Mouse (Mus musculus) embryo, embryonic 11.5 days (tissue): ENCODE measurements around the gene Clip2.
"Not testable (repeated sequence)": the region's sequence is repeated elsewhere in the genome, so short reads cannot be mapped to it uniquely, and the experiment has no call there.

Experiments
- DNase-seq: peaks from one replicate; pipeline ENCODE4 v3.0.0-alpha.2; 2012; ENCODE audit warnings: low read depth, low spot score

Gene Clip2

DNA sequence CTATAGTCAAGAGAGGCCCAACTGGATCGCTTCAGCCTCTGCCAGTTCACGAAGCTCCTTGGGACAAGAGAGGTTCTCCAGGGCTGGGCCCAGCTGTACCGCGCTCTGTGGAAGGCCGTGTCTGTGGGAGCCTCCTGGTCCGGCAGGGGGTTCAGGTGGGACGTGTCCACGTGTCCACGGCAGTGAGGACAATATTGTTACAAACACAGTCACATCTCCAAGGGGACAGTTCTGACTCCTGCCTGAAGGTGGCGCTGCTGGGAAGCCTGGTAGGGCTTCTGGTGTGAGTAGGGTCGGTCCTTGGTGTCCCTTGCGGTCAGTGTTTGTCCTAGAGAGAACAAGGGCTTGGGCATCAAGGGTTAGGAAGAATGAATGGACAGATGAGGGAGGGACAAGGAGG, 61.8 kb downstream of the Clip2 start:
- DNase-seq, result no peak

DNA sequence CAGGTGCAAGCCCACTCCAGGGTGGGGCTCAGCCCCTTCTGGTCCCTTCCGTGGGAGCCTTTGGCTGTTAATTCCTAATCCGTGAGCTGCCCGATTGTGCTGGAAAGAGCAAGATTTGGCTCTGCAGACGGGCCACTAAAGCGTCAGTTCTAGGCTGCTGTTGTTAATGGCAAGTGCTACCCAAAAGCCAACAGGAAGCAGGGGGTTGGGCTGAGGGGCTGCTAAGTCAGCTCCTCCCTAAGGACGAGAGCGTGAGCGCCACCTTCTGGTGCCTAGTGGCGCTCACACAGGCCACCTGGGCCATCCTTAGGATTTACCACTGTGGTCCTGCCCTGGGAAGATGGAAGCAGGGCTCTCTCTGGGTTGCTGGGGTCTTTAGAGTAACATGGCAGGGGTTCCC, 62.7 kb downstream of the Clip2 start:
- no peak for DNase-seq

DNA sequence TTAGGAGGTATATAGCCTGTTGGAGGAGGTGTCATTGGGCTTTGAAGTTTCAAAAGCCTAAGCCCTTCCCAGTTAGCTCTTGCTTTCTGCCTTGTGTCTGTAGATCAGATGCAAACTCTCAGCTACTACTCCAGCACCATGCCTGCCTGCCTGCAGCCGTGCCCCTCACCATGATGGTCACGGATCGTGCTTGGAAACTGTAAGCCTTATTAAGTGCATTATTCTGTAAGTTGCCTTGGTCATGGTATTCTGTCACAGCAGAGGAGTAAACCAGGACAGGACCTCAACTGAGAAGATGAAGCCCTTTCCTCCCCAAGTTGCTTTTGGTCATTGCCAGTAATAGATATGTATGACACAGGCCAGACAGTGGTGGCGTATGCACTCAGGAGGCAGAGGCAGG, 63.6 kb downstream of the Clip2 start:
- no peak for DNase-seq

DNA sequence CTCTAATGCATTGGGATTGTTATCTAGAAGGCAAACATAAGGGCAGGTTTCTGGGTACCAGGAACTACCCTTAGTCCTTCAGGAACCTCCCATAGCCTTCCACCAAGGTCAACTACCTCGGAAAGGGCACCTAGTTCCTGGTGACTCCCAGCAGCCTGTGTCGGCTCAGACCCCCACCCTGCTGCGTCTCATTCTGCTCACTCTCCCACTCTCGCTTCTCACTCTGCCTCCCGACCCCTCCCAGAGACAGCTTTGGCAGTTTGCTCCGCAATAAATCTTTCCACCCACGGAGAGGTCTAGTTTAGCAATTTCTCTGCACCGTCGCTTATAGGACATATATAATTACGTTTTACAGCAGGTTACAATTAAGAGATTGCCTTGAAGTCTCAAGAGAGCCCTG, 64.2 kb downstream of the Clip2 start:
- no peak for DNase-seq

DNA sequence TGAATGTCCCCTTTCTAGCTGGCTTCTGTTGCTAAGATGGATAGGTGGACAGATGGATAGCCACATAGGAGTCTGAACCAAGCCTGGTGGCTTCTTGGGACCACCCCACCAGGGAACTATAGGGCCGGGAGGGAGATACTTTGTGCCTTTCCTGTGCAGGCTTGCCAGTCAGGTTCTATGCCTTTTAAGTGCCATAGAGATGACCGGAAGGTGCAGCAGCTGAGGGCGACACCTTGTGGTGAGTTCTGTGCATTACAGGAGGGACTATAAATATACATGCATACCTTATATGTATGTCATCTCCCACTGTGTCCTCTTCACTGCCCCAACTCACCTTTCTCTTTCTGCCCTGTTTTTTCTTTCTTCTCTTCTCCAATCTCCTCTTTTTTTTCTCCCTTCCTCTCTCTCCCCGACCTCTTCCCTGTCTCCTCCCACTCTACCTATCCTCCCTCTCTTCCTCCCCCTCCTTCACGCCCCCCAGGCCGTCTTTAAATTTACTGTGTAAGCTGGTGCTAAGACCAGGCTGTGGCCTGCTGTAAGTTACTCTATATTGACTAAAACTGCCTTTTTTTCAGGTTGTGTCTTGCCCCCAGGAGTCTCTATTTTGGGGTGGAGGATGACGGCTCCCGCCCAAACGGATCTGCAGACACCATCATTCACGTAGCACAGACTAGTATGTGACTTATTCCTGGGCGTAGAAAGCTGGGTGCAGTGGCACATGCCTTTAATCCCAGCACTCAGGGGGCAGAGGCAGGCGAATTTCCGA, 66.2 kb downstream of the Clip2 start:
- DNase-seq, result peak; percentile 75

DNA sequence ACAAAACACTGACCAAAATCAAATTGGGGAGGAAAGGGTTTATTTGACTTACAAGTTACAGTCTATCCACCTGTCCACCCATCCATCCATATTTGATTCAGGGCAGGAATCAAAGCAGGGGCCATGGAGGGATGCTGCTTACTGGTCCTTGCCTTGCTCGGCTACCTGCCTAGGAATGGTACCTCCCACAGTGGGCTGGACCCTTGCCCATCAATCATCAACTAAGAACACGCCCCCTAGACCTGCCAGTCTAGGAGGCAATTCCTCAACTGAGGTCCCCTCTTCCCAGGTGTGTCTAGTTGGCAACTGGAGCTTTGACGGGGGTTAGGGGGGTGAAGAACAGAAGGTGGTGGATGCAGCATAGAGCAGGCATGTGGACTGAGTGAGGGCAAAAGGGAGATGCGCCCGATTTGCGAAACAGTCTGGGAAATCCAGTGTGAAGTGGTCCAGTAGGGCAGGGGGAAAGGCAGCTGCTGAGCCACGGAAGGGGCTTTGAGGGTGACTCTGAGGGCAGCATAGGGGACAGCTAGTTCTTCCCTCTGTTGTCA, 67.0 kb downstream of the Clip2 start:
- no peak for DNase-seq

DNA sequence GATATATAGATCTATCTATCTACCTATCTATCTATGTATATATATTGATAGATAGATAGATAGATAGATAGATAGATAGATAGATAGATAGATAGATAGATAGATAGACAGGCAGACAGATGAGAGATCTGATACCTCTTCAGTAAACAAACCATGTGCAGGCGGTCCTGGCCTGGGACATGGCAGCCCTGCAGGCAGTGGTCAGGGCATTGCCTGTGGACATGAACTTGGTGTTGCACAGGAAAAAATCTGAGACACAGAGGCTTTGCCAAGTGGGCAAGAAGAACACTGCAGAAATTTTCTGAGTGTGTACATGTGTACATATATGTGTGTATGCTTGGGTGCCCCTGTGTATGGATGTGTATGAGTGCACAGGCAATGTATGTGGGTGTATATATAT, 68.9 kb downstream of the Clip2 start:
- no peak for DNase-seq

DNA sequence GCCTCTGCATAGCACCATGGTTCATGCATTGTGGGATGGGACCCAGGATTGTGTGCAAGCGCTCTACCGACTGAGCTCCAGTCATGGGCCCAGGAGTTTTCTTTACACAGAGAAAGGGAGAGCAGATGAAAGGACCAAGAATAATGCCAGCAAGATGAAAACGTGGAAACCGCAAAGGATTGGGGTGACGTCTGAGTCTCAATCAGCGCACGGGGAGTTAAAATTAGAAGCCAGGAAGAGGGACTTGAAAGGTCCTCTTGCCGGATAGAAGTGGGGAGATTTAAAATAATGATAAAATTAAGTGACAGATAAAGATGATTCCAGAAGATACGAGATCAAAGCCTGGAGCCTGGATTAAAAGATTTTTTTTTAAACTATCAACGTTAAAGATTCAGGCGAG, 69.9 kb downstream of the Clip2 start:
- no peak for DNase-seq

DNA sequence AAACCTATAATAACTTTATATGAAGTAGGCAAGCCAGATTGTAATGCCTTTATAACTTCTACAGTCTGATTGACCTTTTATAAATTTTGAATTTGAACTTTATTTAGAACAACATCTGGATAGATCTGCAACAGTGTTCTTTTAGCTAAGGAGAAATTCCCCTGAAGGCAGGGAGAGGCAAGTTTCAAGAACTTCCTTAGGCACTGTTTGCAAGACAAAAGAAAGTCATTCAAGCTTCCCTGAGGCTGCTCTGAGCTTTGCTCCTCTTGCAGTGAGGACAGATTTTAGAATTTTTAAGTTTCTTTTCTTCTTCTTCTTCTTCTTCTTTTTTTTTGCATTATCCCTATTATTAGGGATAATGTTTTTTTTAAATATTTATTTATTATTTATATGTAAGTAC, 73.3 kb downstream of the Clip2 start:
- DNase-seq, result not testable (repeated sequence)

DNA sequence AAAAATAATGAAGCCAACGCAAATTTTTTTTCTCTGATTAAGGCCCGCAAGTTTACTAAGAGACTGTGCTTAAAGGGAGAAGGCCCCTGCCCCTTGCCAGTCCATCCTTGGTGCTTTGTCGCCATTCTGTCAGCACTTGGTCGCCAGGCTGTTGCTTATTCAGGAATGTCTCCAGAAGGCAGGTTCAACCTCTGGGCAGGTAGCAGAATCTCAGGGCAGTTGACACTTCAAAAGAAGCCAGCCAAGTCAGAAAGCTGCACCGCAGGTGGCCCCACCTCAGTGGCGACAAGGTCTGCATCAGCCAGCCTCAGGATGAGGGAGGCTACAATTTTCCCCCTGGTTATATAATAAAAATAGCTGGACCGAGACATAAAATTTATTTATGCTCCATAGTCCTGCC, 76.5 kb downstream of the Clip2 start:
- DNase-seq, result not testable (repeated sequence)

DNA sequence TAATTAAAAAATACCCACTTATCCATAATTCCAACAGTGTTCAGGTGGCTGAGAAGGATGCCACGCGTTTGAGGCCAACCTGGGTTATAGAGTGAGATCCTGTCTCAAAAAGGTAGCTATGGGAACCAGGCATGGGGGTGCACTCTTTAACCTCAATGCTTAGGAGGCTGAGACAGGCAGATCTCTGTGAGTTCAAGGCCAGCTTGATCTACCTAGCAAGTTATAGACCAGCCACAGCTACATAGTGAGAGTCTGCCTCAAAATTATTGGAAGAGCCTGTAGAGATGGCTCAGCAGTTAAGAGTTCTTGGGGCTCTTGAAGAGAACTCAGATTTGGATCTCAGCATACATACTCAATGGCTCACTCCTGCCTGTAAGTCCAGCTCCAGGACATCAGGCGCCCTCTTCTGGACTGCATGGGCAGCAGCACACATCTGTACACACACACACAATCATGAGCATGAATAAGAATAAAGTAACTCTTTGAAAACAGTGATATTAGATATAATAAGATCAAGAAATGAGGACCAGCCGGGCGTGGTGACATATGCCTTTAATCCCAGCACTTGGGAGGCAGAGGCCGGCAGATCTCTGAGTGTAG, 77.1 kb downstream of the Clip2 start:
- no peak for DNase-seq

DNA sequence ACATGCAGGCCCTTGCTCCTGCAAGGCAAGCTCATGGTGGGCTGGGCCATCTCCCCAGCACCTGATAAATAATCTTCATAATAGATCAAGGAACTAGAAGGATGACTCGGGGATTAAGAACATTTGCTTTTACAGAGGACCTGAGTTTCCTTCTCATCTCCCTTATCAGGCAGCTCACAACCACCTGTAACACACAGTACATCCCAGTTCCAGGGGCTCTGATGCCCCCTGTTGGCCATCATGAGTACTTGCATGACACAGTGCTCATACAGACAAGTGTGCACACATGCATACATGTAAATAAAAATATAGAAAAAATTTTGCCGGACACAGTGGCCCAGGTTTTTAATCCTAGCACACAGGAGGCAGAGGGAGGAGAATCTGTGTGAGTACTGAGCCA, 78.3 kb downstream of the Clip2 start:
- DNase-seq, result no peak

DNA sequence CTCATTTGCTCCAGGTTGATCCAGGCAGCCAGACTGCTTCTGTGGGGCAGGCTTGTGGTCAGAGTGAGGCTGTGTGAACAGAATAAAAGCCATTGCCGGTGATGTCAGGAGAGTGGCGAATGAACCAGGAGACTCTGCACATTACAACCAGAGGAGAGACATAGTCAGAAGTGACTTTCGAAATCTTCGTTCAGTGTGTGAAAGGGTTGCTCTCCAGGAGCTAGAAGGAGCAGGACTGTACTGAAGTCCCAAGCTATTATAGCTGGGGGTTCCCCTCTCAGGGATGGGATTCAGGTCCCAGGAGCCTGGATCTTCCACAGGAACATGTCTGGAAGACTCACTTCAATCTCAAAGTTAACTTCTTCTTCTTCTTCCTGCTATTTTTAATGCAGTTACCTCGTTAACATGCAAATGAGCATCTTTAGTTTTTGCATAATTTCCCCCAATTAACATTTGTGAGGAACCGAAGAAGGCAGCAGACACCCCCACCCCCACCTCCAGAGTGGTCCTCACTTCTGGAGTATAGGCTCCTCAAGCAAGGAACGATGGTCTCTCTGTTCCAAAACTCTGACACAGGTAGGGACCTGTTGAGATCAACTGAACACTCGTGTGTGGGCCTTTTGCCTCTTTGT, 81.6 kb downstream of the Clip2 start:
- no peak for DNase-seq

DNA sequence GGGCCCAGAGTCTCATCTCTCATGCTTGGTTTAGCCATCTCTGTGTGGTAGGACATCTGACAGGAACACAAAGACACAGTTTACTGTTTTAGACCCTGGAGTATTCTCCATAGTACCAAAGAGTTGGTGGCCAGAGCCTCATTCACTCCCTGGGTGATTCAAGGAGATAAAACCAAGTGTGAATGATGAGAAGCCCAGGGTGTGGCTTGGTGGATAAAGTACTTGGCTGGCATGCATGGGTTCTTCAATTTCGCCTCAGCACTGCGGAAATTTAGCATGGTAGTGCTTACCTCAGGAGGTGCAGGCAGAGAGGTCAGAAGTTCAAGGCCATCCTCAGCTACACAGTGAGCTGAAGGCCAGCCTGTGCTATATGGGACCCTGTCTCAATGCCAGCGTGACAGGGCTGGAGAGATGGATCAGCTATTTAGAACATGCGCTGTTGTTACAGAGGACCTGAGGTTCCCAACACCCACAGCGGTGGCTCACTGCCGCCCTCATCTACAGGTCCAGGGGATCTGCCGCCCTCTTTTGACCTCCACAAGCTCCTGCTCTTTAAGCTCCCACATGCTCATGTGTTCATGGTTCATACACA, 82.6 kb downstream of the Clip2 start:
- no peak for DNase-seq

DNA sequence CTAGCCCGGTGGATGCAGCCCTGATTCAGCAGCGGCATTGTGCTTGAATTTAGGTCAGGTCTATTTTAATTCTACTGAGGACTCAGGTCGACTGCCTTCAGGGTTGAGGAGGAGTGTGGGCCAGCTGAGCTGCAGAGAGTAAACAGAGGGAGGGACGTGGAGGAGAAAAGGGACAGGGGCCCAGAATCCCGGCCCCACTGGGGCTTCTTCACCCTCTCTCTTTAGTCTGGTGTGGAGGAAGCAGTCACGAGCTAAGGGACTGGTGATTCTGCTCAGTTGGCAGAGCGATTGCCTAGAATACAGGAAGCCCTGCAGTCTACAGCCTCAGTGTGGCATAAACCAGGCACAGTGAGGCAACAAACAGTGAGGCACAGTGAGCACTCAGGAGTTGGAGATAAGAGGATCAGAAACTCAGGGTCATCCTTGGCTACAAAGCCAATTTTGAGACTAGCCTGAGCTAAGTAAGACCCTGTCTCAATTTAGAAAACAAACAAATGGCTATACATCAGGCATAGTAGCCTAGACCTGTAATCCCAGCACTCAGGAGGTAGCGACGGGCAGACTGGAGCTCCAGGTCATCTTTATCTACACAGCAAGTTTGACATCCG, 84.0 kb downstream of the Clip2 start:
- no peak for DNase-seq

DNA sequence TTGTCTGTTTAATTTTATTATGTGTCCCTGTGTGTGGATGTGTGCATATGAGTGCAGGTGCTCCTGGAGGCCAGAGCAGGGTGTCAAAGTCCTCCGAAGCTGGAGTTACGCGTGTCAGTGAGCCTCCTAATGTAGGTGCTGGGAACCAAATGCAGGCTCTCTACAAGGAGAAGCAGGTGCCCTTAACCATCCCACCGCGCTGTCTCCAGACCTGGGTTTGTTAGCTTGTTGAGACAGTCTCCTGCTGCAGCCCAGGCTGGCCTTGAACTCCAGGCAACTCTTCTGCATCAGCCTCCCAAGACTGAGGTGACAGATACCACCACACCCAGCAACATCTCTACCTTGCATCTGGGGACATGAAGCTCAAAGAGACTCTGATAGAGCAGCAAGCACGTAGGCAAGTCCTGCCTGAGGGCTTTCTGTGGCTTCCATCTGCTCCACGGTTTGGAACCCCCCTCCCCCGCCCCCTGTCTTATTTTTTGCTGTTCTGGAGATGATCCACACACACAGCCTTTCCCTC, 85.1 kb downstream of the Clip2 start:
- DNase-seq, result no peak

DNA sequence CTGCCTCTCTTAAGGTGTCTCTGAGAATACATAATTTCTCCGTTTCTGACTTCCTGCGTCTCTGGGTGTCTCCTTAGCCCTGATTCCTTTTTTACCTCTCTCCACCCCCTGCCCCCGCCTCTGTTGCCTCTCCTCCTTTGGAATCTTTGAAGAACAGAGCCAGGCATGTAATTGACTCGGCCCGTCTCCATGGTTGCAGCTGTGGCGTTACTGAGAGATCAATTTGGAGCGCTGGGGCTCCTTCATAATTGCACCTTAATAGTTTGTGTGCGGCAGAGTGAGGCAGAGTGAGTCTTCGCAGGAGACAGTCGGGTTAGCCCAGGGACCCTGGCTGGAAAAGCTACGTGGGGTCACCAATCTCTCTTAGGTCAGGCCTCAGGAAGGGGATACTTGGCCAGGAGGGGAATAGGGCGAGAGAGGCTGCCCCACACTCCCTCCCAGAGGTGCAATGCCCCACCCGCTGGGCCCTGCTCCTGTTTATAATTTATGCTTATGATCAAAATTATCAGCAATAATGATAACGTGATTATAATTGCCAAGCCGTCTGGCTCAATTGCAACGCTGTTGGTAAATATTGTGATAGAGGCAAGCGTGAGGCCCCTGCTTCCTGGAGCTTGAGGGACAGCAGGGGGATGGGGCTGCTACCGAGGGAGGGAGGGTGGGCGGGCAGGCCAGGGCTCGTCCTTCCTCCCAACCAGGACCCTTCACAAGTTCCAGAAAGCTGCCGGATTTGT, 85.8 kb downstream of the Clip2 start:
- DNase-seq, result no peak

DNA sequence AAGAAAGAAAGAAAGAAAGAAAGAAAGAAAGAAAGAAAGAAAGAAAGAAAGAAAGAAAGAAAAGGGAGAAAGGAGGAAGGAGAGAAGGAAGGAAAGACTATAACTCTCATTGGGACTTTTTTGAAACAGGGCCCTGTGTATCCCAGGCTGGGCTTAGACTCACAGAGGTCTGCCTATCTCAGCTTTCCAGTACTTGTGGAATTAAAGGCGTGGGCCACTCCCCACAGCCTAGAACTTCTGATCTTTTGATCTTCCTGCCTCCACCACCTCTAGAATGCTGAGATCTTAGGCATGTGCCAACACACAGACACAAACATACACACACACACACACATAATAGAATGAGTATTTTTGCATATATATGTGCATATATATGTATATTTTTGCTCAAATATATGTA, 87.0 kb downstream of the Clip2 start:
- DNase-seq, result no peak

DNA sequence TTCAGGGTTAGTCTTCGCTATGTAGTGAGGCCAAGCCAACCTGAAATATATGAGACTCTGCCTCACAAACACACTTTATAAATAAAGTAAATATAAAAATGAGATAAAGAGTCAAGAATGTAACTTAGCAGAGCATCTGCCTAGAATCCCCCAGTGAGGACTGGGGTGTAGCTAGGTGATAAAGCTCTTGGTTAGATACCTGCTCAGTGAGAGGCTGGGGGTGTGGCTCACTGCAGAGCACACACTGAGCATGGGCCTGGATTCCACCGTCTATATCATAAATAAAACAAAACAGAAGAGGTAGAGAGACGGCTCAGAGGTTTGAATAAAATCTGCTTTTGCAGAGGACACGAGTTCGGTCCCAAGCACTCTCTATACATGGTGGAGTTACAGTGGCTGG, 88.0 kb downstream of the Clip2 start:
- DNase-seq, result no peak

DNA sequence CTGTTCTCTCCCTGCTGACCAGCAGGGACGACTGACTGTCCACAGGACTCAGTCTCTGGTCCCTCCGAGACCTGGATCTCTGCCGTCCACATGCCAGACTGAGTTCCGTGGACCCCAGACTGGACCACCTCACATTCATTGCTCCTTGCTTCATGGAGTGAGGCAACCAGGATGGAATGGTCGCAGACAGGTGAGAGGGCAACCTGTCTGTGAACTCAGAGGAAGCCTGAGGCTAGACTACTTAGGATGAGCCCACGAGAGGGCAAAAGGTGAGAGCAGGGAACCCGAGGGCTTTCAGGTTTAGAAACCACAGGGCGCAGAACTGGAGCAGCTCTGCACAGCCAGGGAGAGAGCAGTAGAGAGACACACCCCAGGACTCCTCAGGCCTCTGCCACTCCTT, 89.5 kb downstream of the Clip2 start:
- DNase-seq, result no peak

DNA sequence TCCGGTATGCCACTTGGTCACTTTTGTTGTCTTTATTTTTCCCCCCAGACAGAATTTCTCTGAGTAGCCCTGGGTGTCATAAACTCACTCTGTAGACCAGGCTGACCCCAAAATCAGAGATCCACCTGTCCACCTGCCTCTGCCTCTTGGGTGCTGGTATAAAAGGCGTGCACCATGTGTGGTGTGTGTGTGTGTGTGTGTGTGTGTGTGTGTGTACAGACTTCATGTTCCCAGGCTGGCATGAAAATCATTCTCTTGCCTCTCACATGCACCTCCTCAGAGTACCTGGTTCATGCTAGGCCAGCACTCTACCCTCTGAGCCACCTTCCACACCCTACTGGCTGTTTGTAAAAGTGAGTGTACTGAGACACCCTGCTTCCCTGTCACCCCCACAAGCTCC, 89.9 kb downstream of the Clip2 start:
- DNase-seq, result no peak
